Mouse (Mus musculus): ENCODE data around the gene Inmt. TPM values are rescaled to one million over a fixed set of nuclear protein-coding genes. Genes with fewer than 3 reads are reported as not detected.

Gene Inmt
- polyA plus RNA-seq, 1 experiment from 2014 or later, result not detected

GRCm38 (mm10) chr6:55126576-55126975 lies 48.3 kb downstream of the Inmt start:
- no peak for ATAC-seq
- Histone ChIP-seq H3K27ac (ENCODE audit: low read length) (no peak overlapping the region), H3K27me3 (ENCODE audit: control insufficient read depth, insufficient read depth, low read depth, low read length) (no peaks in the 10 kb centered on the region; the same call in 1 of the 2 replicates), H3K9ac (ENCODE audit: low read depth, low read length) (no peak overlapping the region), H3K4me3 (ENCODE audit: low read depth, low read length) (no peak overlapping the region), H3K4me1 (ENCODE audit: control insufficient read depth, insufficient read depth, low read length) (peaks cover 6% of the 10 kb centered on the region; the same call in 1 of the 2 replicates), H3K36me3 (ENCODE audit: control insufficient read depth, insufficient read depth, low read length) (no peaks in the 10 kb centered on the region), H3K9me3 (replicated peaks; ENCODE audit: control insufficient read depth, low read length, poor library complexity, severe bottlenecking) (no peaks in the 10 kb centered on the region), H3K4me2 (ENCODE audit: low read length) (no peak overlapping the region)
- 82% methylated on average over 5 of the region's 5 CpGs for WGBS

GRCm38 (mm10) chr6:55123056-55123455 lies 51.8 kb downstream of the Inmt start:
- ATAC-seq, result no peak

More at GRCm38 (mm10) chr6:55123056-55123455, 51.8 kb downstream of the Inmt start:
- no peak overlapping the region for H3K27ac ChIP-seq (ENCODE audit: low read length)
- H3K9me3 ChIP-seq (replicated peaks; ENCODE audit: control insufficient read depth, low read length, poor library complexity, severe bottlenecking), result no peaks in the 10 kb centered on the region
- H3K36me3 ChIP-seq (ENCODE audit: control insufficient read depth, insufficient read depth, low read length), result no peaks in the 10 kb centered on the region
- no peak overlapping the region for H3K4me2 ChIP-seq (ENCODE audit: low read length)
- peaks cover 9% of the 10 kb centered on the region; the same call in 1 of the 2 replicates for H3K4me1 ChIP-seq (ENCODE audit: control insufficient read depth, insufficient read depth, low read length)
- 44% methylated on average over 4 of the region's 4 CpGs for WGBS
- H3K4me3 ChIP-seq (ENCODE audit: low read depth, low read length), result no peak overlapping the region
- H3K9ac ChIP-seq (ENCODE audit: low read depth, low read length), result no peak overlapping the region
- H3K27me3 ChIP-seq (ENCODE audit: control insufficient read depth, insufficient read depth, low read depth, low read length), result peaks cover 7% of the 10 kb centered on the region

Other genes with a start within 250 kb of the Inmt start
- gene Nod1, start 202.4 kb downstream of the Inmt start, polyA plus RNA-seq (2015; fragmentation: Nextera tagmentation; extraction: Ambion mirVana), result 2.6 and 2.8 TPM in 2 replicates
- gene Ggct, start 182.1 kb downstream of the Inmt start, polyA plus RNA-seq (2015; fragmentation: Nextera tagmentation; extraction: Ambion mirVana), result 13.6 and 14.5 TPM in 2 replicates
- gene Gars, start 137.0 kb downstream of the Inmt start, polyA plus RNA-seq (2015; fragmentation: Nextera tagmentation; extraction: Ambion mirVana), result 225 and 230 TPM in 2 replicates
- gene Crhr2, start 42.0 kb downstream of the Inmt start, polyA plus RNA-seq (2015; fragmentation: Nextera tagmentation; extraction: Ambion mirVana), result 1.6 and 1.9 TPM in 2 replicates
- gene Mindy4, start 28.3 kb upstream of the Inmt start, polyA plus RNA-seq (2015; fragmentation: Nextera tagmentation; extraction: Ambion mirVana), result 12.6 and 15.0 TPM in 2 replicates
- 4.8 and 5.4 TPM in 2 replicates for gene Aqp1, start 161.4 kb upstream of the Inmt start, polyA plus RNA-seq (2015; fragmentation: Nextera tagmentation; extraction: Ambion mirVana)
- gene Ghrhr, start 201.3 kb upstream of the Inmt start, polyA plus RNA-seq (2015; fragmentation: Nextera tagmentation; extraction: Ambion mirVana), result not detected in 2 replicates